Mouse (Mus musculus) stomach, postnatal 0 days (tissue): ENCODE data around the gene Tas2r119. TPM values are rescaled to one million over a fixed set of nuclear protein-coding genes. Genes with fewer than 3 reads are reported as not detected.

Experiments used
- ATAC-seq: fragments of 200-750 bp; cut with Nextera tagmentation; 2 replicates; pipeline ENCODE4 v1.8.0; 2017; ENCODE audit not compliant: low FRiP score, low TSS enrichment
- DNase-seq: peaks from one replicate; pipeline ENCODE4 v3.0.0-alpha.2; 2016; ENCODE audit warnings: low spot score
- H3K27ac ChIP-seq: fragments of 300-500 bp; sonication (generic); replicated peaks from 2 replicates; pipeline ENCODE4 v1.5.1; 2014; ENCODE audit warnings: mild to moderate bottlenecking, control low read depth
- H3K27me3 ChIP-seq: fragments of 300-500 bp; sonication (generic); 2 replicates; pipeline ENCODE4 v1.6.1; 2014; ENCODE audit warnings: low read length; ENCODE audit not compliant: control insufficient read depth, insufficient read depth
- H3K36me3 ChIP-seq: fragments of 300-500 bp; sonication (generic); 2 replicates; pipeline ENCODE4 v1.6.1; 2014; ENCODE audit warnings: low read length, mixed read lengths; ENCODE audit not compliant: control insufficient read depth, insufficient read depth
- H3K4me1 ChIP-seq: fragments of 300-500 bp; sonication (generic); replicated peaks from 2 replicates; pipeline ENCODE4 v1.6.1; 2014; ENCODE audit warnings: antibody characterized with exemption; ENCODE audit not compliant: control insufficient read depth, insufficient read depth
- H3K4me2 ChIP-seq: fragments of 300-500 bp; sonication (generic); replicated peaks from 2 replicates; pipeline ENCODE4 v1.6.1; 2014; ENCODE audit warnings: low read depth, mild to moderate bottlenecking, control low read depth, moderate library complexity
- H3K4me3 ChIP-seq: fragments of 300-500 bp; sonication (generic); 2 replicates; pipeline ENCODE4 v1.5.1; 2014; ENCODE audit warnings: low read depth, low read length, control low read depth
- H3K9ac ChIP-seq: fragments of 300-500 bp; sonication (generic); 2 replicates; pipeline ENCODE4 v1.6.1; 2014; ENCODE audit warnings: mild to moderate bottlenecking, low read length, control low read depth, mixed read lengths
- H3K9me3 ChIP-seq: fragments of 300-500 bp; sonication (generic); 2 replicates; pipeline ENCODE4 v1.6.1; 2016; ENCODE audit warnings: low read length; ENCODE audit not compliant: control insufficient read depth
- CTCF ChIP-seq: IDR thresholded peaks from 2 replicates; pipeline ENCODE4 v1.5.1; 2016; ENCODE audit warnings: antibody characterized with exemption, low read depth, mild to moderate bottlenecking, moderate library complexity
- EP300 ChIP-seq: optimal IDR thresholded peaks from 2 replicates; pipeline ENCODE3; 2016; ENCODE audit warnings: antibody characterized with exemption
- WGBS: fragments of 180-500 bp; shearing (Covaris S2); extraction: QIAGEN DNeasy Blood & Tissue Kit; methylation state at CpG from one replicate; pipeline ENCODE4 v1.1.7; 2014; 5-methylcytosine and 5-hydroxymethylcytosine counted together
- polyA plus RNA-seq: library from polyadenylated mRNA; unstranded; fragments of >200 nt; fragmentation: Nextera tagmentation; extraction: Ambion mirVana; gene quantifications from 2 replicates; pipeline ENCODE4 v1.2.1, GENCODE M21; 2015

Gene Tas2r119
- polyA plus RNA-seq, 1 experiment from 2014 or later: not detected

DNA sequence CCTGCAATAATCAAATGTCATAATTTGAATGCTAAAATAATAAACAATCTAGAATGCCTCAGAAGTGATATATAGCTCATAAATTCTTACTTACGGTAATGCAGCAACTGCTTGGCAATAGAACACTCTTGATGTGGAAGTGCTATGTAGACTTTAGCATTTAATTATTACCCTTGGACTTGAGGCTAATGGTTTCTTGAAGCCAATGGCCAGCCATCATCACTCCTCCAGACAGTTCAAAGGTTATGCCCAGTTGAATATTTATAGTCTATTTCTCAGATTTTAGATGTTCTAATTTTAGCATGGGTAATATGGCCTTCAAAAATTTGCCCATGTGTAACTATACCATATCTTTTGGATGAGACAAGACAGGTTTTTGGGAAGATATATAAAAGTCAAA, 4.9 kb downstream of the Tas2r119 start:
- Histone ChIP-seq H3K4me2 (no peak overlapping the region), H3K36me3 (no peaks in the 10 kb centered on the region), H3K27me3 (no peaks in the 10 kb centered on the region), H3K27ac (no peak overlapping the region), H3K4me3 (no peak overlapping the region), H3K4me1 (no peaks in the 10 kb centered on the region), H3K9ac (no peak overlapping the region), H3K9me3 (no peaks in the 10 kb centered on the region)
- DNase-seq (no peak), ATAC-seq (no peak)
- no peak for TF ChIP-seq CTCF
- 85% methylated on average over 1 of the region's 1 CpGs for WGBS

DNA sequence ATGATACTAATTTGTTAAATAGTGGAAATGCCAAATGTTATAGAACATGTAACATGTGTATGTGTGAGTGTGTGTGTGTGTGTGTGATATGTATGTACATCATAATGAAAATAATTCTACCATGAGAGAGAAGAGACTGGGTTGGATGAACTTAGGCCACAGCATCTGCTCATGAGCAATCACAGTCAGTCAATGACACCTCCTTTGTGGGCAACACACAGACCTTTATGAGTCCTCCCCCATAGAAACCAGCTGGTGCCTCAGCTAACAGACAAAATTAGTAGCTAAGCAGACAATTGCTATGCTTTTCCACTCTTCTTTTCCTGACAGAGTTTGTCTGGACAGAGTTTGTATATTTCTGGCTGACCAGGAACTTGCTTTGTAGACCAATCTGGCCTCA, 7.9 kb downstream of the Tas2r119 start:
- Histone ChIP-seq H3K4me2 (no peak overlapping the region), H3K4me1 (no peaks in the 10 kb centered on the region), H3K9ac (no peak overlapping the region), H3K27me3 (no peaks in the 10 kb centered on the region), H3K4me3 (no peak overlapping the region), H3K27ac (no peak overlapping the region), H3K36me3 (no peaks in the 10 kb centered on the region), H3K9me3 (no peaks in the 10 kb centered on the region)
- no peak for ATAC-seq
- DNase-seq: no peak
- TF ChIP-seq EP300 (no peak), CTCF (no peak)

DNA sequence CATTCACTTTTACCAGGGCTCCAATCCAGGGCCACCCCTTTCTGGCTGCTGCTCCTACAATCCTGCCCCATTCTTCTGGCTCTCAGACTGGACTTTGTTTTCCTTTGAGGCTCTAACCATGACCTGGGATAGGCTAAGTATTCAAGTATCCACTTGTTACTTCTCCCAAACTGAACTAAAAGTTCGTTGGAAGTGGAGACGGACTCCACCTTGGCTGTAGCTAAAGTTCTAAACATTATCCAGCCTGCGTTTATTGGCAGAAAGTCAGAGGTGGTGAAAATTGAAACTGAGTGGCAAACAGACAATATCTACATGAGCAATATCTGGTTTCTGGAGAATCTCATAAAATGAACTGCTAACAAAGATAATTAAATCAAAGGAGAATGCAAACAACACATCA, 12.8 kb downstream of the Tas2r119 start:
- TF ChIP-seq CTCF (no peak), EP300 (no peak)
- WGBS: 42% methylated on average over 3 of the region's 3 CpGs
- DNase-seq: no peak

DNA sequence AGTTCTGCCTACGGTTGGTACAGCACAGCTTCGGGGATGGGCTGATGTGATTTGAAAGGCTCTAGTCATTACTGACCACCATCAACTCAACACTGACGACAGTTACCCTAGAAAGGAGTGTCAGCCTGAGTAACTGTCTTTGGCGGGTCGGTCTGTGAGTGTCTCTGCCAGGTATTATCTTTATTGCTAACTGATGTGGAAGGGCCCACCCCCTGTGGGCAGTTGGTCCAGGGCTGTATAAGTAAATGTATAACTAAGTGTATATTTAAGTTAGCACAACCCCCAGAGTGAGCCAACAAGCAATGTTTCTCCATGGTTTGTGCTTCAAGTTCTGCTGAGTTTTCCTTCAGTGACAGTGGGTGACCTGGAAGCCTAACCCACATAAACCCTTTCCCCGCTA, 13.3 kb downstream of the Tas2r119 start:
- 66% methylated on average over 6 of the region's 6 CpGs for WGBS
- Histone ChIP-seq H3K36me3 (no peaks in the 10 kb centered on the region), H3K9me3 (no peaks in the 10 kb centered on the region), H3K4me2 (no peak overlapping the region), H3K4me3 (no peak overlapping the region), H3K4me1 (no peaks in the 10 kb centered on the region), H3K27me3 (no peaks in the 10 kb centered on the region), H3K27ac (no peak overlapping the region), H3K9ac (no peak overlapping the region)
- ATAC-seq (no peak), DNase-seq (no peak)
- TF ChIP-seq EP300: no peak
- no peak for TF ChIP-seq CTCF

More for the DNA sequence above, 12.8 kb downstream of the Tas2r119 start:
- Histone ChIP-seq H3K4me1 (no peaks in the 10 kb centered on the region), H3K27ac (no peak overlapping the region), H3K9me3 (no peaks in the 10 kb centered on the region), H3K4me3 (no peak overlapping the region), H3K9ac (no peak overlapping the region), H3K36me3 (no peaks in the 10 kb centered on the region), H3K4me2 (no peak overlapping the region), H3K27me3 (no peaks in the 10 kb centered on the region)
- no peak for ATAC-seq

DNA sequence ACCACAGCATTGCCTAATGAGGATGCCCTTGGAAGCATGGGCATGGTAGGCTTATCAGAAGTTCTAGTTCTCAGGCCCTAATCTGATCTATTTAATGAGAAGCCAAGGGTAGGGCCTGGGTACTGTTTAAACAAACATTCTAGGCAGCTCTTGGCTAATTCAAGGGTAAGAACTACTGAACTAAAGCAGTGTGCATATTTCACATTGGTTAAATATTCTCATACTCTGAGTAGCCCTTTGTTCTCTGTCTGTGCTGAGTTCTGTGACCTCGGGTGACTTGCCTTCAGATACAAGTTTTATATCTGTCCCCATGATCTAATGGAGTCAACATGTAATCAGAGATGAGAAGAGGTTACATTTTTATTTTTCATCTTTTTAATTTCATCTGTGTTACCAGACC, 15.9 kb downstream of the Tas2r119 start:
- Histone ChIP-seq H3K4me1 (no peaks in the 10 kb centered on the region), H3K27me3 (no peaks in the 10 kb centered on the region), H3K4me3 (no peak overlapping the region), H3K9me3 (no peaks in the 10 kb centered on the region), H3K27ac (no peak overlapping the region), H3K36me3 (no peaks in the 10 kb centered on the region), H3K9ac (no peak overlapping the region), H3K4me2 (no peak overlapping the region)
- DNase-seq: no peak
- WGBS: 45% methylated on average over 1 of the region's 1 CpGs
- TF ChIP-seq CTCF (no peak), EP300 (no peak)
- no peak for ATAC-seq

DNA sequence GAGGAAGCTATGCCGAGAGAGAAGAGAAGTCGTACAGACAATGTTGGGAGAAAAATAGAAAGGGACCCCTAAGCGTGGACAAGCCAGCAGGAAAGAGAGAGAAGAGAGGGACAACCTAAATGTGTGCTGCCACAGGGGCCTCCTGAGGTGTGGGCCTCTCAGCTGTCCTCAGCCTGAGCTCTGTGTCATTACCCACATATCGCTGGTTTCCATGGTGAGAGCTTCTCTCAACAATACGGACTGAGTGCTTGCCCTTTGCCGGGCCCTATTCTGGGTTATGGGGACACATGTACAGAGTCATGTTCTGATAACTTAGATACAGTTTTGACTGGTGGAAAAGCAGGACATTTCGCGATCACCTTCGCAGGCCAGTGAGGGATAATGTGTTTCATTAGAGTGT, 21.0 kb downstream of the Tas2r119 start:
- Histone ChIP-seq H3K4me2 (no peak overlapping the region), H3K4me1 (no peaks in the 10 kb centered on the region), H3K36me3 (no peaks in the 10 kb centered on the region), H3K27me3 (no peaks in the 10 kb centered on the region), H3K27ac (no peak overlapping the region), H3K9ac (no peak overlapping the region), H3K4me3 (no peak overlapping the region), H3K9me3 (no peaks in the 10 kb centered on the region)
- 67% methylated on average over 9 of the region's 9 CpGs for WGBS
- ATAC-seq: no peak
- DNase-seq: no peak
- no peak for TF ChIP-seq EP300
- TF ChIP-seq CTCF: no peak

DNA sequence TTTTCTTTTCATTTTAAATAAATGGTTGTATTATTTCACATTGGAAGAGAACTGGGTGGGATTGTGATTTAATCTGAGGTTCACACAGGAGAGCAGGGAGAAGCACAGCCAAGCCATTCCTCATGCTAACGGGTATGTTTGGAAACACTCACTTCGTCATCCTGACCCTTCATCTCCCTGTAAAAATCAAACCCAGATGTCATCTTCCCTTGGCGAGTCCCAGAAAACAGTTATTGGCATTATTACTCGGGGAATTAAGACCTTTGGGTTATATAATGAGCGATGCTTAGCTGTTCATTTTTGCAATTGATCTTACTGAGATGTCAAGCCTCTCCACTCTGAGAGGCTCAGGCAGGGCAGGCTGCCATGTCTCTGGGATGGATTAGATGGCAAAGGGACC, 21.5 kb downstream of the Tas2r119 start:
- Histone ChIP-seq H3K27ac (no peak overlapping the region), H3K9me3 (no peaks in the 10 kb centered on the region), H3K4me3 (no peak overlapping the region), H3K4me2 (no peak overlapping the region), H3K4me1 (no peaks in the 10 kb centered on the region), H3K36me3 (no peaks in the 10 kb centered on the region), H3K9ac (no peak overlapping the region), H3K27me3 (no peaks in the 10 kb centered on the region)
- DNase-seq (no peak), ATAC-seq (no peak)
- TF ChIP-seq EP300: no peak
- TF ChIP-seq CTCF: no peak
- 57% methylated on average over 5 of the region's 5 CpGs for WGBS
